Mouse (Mus musculus): Measurements from ENCODE around the gene Hist1h1e. TPM values are rescaled to one million over a fixed set of nuclear protein-coding genes. Genes with fewer than 3 reads are reported as not detected.
"Not testable (repeated sequence)": the region's sequence is repeated elsewhere in the genome, so short reads cannot be mapped to it uniquely, and the experiment has no call there.

Hist1h1e gene
- polyA plus RNA-seq (2012; rRNA removed) (7.4 and 7.7 TPM in 2 replicates), polyA plus RNA-seq (2014; fragmentation: Nextera tagmentation; extraction: Ambion mirVana) (15.8 and 16.4 TPM in 2 replicates)

DNA sequence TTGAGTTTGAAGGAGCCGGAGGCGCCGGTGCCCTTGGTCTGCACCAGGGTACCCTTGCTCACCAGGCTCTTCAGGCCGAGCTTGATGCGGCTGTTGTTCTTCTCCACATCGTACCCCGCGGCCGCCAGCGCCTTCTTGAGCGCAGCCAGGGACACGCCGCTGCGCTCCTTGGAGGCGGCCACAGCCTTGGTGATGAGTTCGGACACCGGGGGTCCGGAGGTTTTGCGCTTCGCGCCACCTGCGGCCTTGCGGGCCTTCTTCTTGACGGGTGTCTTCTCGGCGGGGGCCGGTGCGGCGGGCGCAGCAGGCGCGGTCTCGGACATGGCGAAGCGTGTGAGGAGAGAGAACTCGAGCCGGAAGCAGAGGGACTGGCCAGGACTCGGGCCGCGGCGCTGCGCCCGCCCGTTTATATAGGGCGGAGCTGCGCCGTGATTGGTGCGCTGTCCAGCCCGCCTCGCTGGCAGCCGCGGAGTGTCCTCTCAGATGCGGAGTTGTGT, at the start of gene Hist1h1e:
Gene Hist1h1e, minus strand, starts transcription at position 384 of the 497 bp plus-strand sequence.
- H3K27me3 ChIP-seq (ENCODE audit: control insufficient read depth, insufficient read depth, low read length); H3K36me3 ChIP-seq (ENCODE audit: control insufficient read depth, insufficient read depth, low read length); H3K9me3 ChIP-seq (ENCODE audit: control insufficient read depth, low read length); H3K4me1 ChIP-seq (ENCODE audit: control insufficient read depth, insufficient read depth, low read length): not testable (repeated sequence)
- DNase-seq (ENCODE audit: low spot score) (peak; percentile 92), ATAC-seq (ENCODE audit: low FRiP score, low read depth) (peak; percentile 89)
- peak within 1 kb of the TSS; percentile 82 for H3K9ac ChIP-seq (ENCODE audit: low read depth, low read length, severe bottlenecking)
- peak; percentile 97 for TF ChIP-seq POLR2A (IDR thresholded peaks at IDR 0.05; ENCODE audit: borderline replicate concordance, extremely low read depth, insufficient read depth, insufficient read length)
- peak within 1 kb of the TSS; percentile 88 for H3K4me2 ChIP-seq (replicated peaks; ENCODE audit: low read depth, low read length, severe bottlenecking)
- WGBS = under 1% methylated on average over 46 of the region's 53 CpGs
- H3K27ac ChIP-seq (replicated peaks; ENCODE audit: low read depth, low read length) = peak within 1 kb of the TSS; percentile 97
- peak within 1 kb of the TSS; percentile 61 for H3K4me3 ChIP-seq (replicated peaks; ENCODE audit: low read length)

DNA sequence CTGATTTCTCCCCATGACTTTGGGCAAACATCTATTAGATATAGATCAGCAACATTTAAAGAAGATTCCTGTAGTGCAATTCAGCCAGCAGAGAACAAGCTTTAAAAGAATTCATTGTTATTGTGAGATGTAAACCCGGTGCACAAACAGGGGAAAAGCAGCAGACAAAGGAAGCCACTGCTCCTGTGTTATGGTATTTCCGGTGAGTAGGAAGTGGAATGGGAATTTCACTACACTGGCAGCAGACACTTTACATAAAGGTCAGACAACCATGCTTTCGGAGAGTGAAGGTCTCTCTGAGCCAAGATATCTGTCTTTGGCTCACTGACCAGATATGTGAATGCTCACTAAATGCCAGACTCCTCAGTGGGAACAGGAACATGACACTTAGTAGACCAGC, 40.2 kb upstream of the Hist1h1e start:
- 67% methylated on average over 3 of the region's 3 CpGs for WGBS
- Histone ChIP-seq H3K4me1 (ENCODE audit: control insufficient read depth, insufficient read depth, low read length) (no peaks in the 10 kb centered on the region), H3K9me3 (ENCODE audit: control insufficient read depth, low read length) (no peaks in the 10 kb centered on the region), H3K36me3 (ENCODE audit: control insufficient read depth, insufficient read depth, low read length) (no peaks in the 10 kb centered on the region), H3K9ac (ENCODE audit: low read depth, low read length, severe bottlenecking) (no peak overlapping the region), H3K27me3 (ENCODE audit: control insufficient read depth, insufficient read depth, low read length) (no peaks in the 10 kb centered on the region), H3K4me3 (replicated peaks; ENCODE audit: low read length) (no peak overlapping the region), H3K27ac (replicated peaks; ENCODE audit: low read depth, low read length) (no peak overlapping the region), H3K4me2 (replicated peaks; ENCODE audit: low read depth, low read length, severe bottlenecking) (no peak overlapping the region)
- ATAC-seq (ENCODE audit: low FRiP score, low read depth) = no peak
- TF ChIP-seq POLR2A (IDR thresholded peaks at IDR 0.05; ENCODE audit: borderline replicate concordance, extremely low read depth, insufficient read depth, insufficient read length) = no peak
- no peak for DNase-seq (ENCODE audit: low spot score)

DNA sequence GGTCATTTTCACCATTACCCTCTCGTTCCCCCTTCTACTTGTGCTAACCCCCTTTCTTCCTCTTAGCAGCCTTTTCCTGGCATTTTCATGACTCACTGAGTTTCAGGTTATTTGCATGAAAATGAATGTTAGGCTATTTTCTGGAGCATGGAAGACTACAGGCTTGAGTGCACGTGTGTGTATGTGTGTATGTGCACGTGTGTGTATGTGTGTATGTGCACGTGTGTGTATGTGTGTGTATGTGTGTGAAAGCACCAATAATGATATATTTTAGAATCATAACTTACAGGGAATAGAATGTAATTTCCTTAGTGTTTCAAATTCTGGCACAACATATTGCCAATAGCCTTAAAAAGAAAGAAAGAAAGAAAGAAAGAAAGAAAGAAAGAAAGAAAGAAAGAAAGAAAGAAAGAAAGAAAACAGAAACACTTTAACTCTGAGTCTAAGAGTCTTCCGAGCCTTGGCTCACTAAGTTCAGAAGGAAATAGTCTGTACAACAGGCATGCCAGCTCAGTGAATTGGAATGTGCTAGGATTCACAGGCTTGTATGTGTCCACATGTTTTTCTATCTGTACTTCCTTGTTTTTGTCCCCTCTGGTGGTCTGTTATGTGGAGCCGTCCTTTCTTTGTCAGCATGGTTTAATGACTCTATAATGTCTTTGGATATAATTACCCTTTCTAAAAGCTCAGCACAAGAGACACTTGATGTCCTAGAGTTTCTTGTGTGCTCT, 37.4 kb upstream of the Hist1h1e start:
- H3K4me2 ChIP-seq (replicated peaks; ENCODE audit: low read depth, low read length, severe bottlenecking) = no peak overlapping the region
- no peaks in the 10 kb centered on the region for H3K4me1 ChIP-seq (ENCODE audit: control insufficient read depth, insufficient read depth, low read length)
- H3K9me3 ChIP-seq (ENCODE audit: control insufficient read depth, low read length) = no peaks in the 10 kb centered on the region
- no peaks in the 10 kb centered on the region for H3K27me3 ChIP-seq (ENCODE audit: control insufficient read depth, insufficient read depth, low read length)
- H3K4me3 ChIP-seq (replicated peaks; ENCODE audit: low read length) = no peak overlapping the region
- H3K9ac ChIP-seq (ENCODE audit: low read depth, low read length, severe bottlenecking) = no peak overlapping the region
- ATAC-seq (ENCODE audit: low FRiP score, low read depth) = no peak
- WGBS = 72% methylated on average over 6 of the region's 6 CpGs
- DNase-seq (ENCODE audit: low spot score) = no peak
- H3K27ac ChIP-seq (replicated peaks; ENCODE audit: low read depth, low read length) = no peak overlapping the region
- no peak for TF ChIP-seq POLR2A (IDR thresholded peaks at IDR 0.05; ENCODE audit: borderline replicate concordance, extremely low read depth, insufficient read depth, insufficient read length)
- H3K36me3 ChIP-seq (ENCODE audit: control insufficient read depth, insufficient read depth, low read length) = no peaks in the 10 kb centered on the region

DNA sequence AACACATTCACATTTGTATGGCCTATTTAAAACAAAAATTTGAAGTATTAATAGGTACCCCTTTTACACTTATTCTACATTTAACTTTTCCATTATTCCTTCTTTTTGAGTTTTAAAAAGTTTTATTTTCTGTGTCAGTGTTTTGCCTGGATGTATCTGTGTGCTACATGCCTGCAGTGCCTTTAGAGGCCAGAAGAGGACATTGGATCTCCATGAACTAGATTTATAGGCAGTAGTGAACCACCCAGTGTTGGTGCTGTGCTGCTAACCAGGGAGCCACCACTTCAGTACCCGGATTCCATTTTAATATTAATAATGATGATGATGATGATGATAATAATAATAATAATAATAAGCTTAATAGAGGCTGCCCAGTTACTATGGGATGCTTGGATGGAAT, 8.3 kb upstream of the Hist1h1e start:
- H3K9ac ChIP-seq (ENCODE audit: low read depth, low read length, severe bottlenecking) = no peak overlapping the region
- no peak overlapping the region for H3K4me3 ChIP-seq (replicated peaks; ENCODE audit: low read length)
- H3K27ac ChIP-seq (replicated peaks; ENCODE audit: low read depth, low read length) = no peak overlapping the region
- ATAC-seq (ENCODE audit: low FRiP score, low read depth) (no peak), DNase-seq (ENCODE audit: low spot score) (no peak)
- no peak for TF ChIP-seq POLR2A (IDR thresholded peaks at IDR 0.05; ENCODE audit: borderline replicate concordance, extremely low read depth, insufficient read depth, insufficient read length)
- H3K4me1 ChIP-seq (ENCODE audit: control insufficient read depth, insufficient read depth, low read length) = no peaks in the 10 kb centered on the region
- H3K27me3 ChIP-seq (ENCODE audit: control insufficient read depth, insufficient read depth, low read length) = no peaks in the 10 kb centered on the region
- no peaks in the 10 kb centered on the region for H3K9me3 ChIP-seq (ENCODE audit: control insufficient read depth, low read length)
- H3K36me3 ChIP-seq (ENCODE audit: control insufficient read depth, insufficient read depth, low read length) = no peaks in the 10 kb centered on the region
- 41% methylated on average over 1 of the region's 1 CpGs for WGBS
- H3K4me2 ChIP-seq (replicated peaks; ENCODE audit: low read depth, low read length, severe bottlenecking) = no peak overlapping the region

DNA sequence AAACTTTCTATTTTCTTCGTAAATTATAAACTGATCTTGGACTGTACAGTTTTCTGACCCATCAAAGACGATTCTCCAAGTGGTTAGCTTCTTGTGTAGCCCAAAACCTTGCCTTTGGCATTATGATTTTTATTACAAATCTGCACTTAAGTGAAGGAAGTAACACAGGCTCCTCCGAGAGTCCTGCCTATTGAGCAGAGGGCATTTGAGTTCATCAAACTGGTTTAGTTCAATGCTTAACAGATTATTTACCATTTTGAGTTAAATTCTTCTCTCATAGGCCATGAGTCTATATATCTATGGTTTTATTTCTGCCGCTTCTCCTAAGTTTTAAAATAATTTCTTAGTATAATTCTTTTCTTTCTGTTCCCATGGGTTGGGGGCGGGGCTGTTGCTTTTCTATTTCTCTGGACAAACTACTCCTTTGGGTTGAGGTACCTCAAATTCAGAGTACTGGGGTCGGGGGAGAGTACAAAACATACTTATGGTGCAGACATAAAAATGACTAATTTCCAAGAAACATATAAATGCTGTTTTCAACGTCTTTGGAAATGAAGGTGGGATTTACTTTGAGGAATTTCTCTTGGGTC, 598 bp upstream of the Hist1h1e start:
- H3K36me3 ChIP-seq (ENCODE audit: control insufficient read depth, insufficient read depth, low read length) = no peaks in the 10 kb centered on the region
- peak overlapping the region; percentile 82 for H3K9ac ChIP-seq (ENCODE audit: low read depth, low read length, severe bottlenecking)
- H3K9me3 ChIP-seq (ENCODE audit: control insufficient read depth, low read length) = no peaks in the 10 kb centered on the region
- 28% methylated on average over 7 of the region's 7 CpGs for WGBS
- no peaks in the 10 kb centered on the region for H3K4me1 ChIP-seq (ENCODE audit: control insufficient read depth, insufficient read depth, low read length)
- H3K4me2 ChIP-seq (replicated peaks; ENCODE audit: low read depth, low read length, severe bottlenecking) = peak overlapping the region; percentile 88
- no peak for TF ChIP-seq POLR2A (IDR thresholded peaks at IDR 0.05; ENCODE audit: borderline replicate concordance, extremely low read depth, insufficient read depth, insufficient read length)
- H3K27me3 ChIP-seq (ENCODE audit: control insufficient read depth, insufficient read depth, low read length) = no peaks in the 10 kb centered on the region
- peak; percentile 28 for DNase-seq (ENCODE audit: low spot score)
- ATAC-seq (ENCODE audit: low FRiP score, low read depth) = no peak
- H3K4me3 ChIP-seq (replicated peaks; ENCODE audit: low read length) = peak overlapping the region; percentile 61
- peak overlapping the region; percentile 97 for H3K27ac ChIP-seq (replicated peaks; ENCODE audit: low read depth, low read length)
